Mouse (Mus musculus): ENCODE results near the gene Ms4a3.

GRCm38 (mm10) chr19:11639038-11639437 lies 1.6 kb downstream of the Ms4a3 start:
- TF ChIP-seq CTCF (IDR thresholded peaks at IDR 0.05; ENCODE audit: borderline replicate concordance, insufficient read depth, low read length), result no peak
- no peak for TF ChIP-seq POLR2A (IDR thresholded peaks at IDR 0.05; ENCODE audit: low read depth, low read length)
